Mouse (Mus musculus): ENCODE results near the gene Pwwp2b.

GRCm38 (mm10) chr7:139239432-139239831 is 8.8 kb upstream of the Pwwp2b start:
- TF ChIP-seq CTCF (IDR thresholded peaks at IDR 0.05; ENCODE audit: control insufficient read depth, insufficient read depth, low read length), result no peak
- no peak for TF ChIP-seq POLR2A (IDR thresholded peaks at IDR 0.05; ENCODE audit: borderline replicate concordance, control insufficient read depth, low read depth, low read length)

All from bone marrow, adult 2 months (tissue).